Comparison of ENCODE assay signal across 8 mouse cellular contexts in genomic region chr2:92388081-92388517, GRCm38 (mm10). TPM values are rescaled to one million over a fixed set of nuclear protein-coding genes. Genes with fewer than 3 reads are reported as not detected.
DNase-seq lines count a peak whose midpoint lies in the region; ATAC-seq and TF ChIP-seq lines count a peak whose summit lies in the region.

No protein-coding gene starts in this region.

- peak overlapping the region; percentile 88 for H3K4me2 ChIP-seq in kidney, embryonic 15.5 days
- H3K4me2 ChIP-seq in forebrain, embryonic 15.5 days (replicated peaks) = peak overlapping the region; percentile 66
- peak overlapping the region; percentile 92 for H3K4me2 ChIP-seq in midbrain, embryonic 12.5 days (replicated peaks)

- H3K36me3 ChIP-seq in kidney, embryonic 15.5 days = peaks cover 44% of the 10 kb centered on the region
- no peaks in the 10 kb centered on the region for H3K36me3 ChIP-seq in kidney, adult 2 months (ENCODE audit: control insufficient read depth, insufficient read depth, low read length)
- peaks cover 42% of the 10 kb centered on the region for H3K36me3 ChIP-seq in forebrain, embryonic 15.5 days
- H3K36me3 ChIP-seq in midbrain, embryonic 12.5 days = peaks cover 43% of the 10 kb centered on the region

- 61% methylated on average over 3 of the region's 3 CpGs for WGBS in kidney, embryonic 15.5 days
- 61% methylated on average over 3 of the region's 3 CpGs for WGBS in kidney, adult 2 months
- WGBS in forebrain, embryonic 15.5 days = 33% methylated on average over 3 of the region's 3 CpGs
- 49% methylated on average over 3 of the region's 3 CpGs for WGBS in midbrain, embryonic 12.5 days

- H3K4me1 ChIP-seq in kidney, embryonic 15.5 days = peaks cover 52% of the 10 kb centered on the region
- H3K4me1 ChIP-seq in kidney, adult 2 months (ENCODE audit: control insufficient read depth, insufficient read depth, low read length) = no peaks in the 10 kb centered on the region; the same call in 1 of the 2 replicates
- peaks cover 15% of the 10 kb centered on the region for H3K4me1 ChIP-seq in cortical plate, adult 2 months (ENCODE audit: control insufficient read depth, insufficient read depth, low read length)
- H3K4me1 ChIP-seq in forebrain, embryonic 15.5 days = peaks cover 55% of the 10 kb centered on the region
- H3K4me1 ChIP-seq in midbrain, embryonic 12.5 days = peaks cover 51% of the 10 kb centered on the region

- DNase-seq in kidney, adult 2 months = no peak
- DNase-seq in gastrocnemius, postnatal 4 days (ENCODE audit: low spot score in 2 of 2) = no peak
- no peak for DNase-seq in frontal cortex, postnatal 25 days (ENCODE audit: low spot score in 2 of 2)
- DNase-seq in kidney, postnatal 10 days = no peak

- 0 out of 2 replicates have a peak overlapping the region, but pooled peaks have one; percentile 88 for H3K27ac ChIP-seq in kidney, embryonic 15.5 days
- no peak overlapping the region for H3K27ac ChIP-seq in kidney, adult 2 months (ENCODE audit: insufficient read depth, low read depth, low read length)
- H3K27ac ChIP-seq in cortical plate, adult 2 months (ENCODE audit: insufficient read depth, low read length) = peak overlapping the region; percentile 95
- peak overlapping the region; percentile 93 for H3K27ac ChIP-seq in forebrain, embryonic 15.5 days (replicated peaks)
- peak overlapping the region; percentile 79; the same call in 1 of the 2 replicates for H3K27ac ChIP-seq in midbrain, embryonic 12.5 days (replicated peaks)

- peak overlapping the region; percentile 81 for H3K4me3 ChIP-seq in kidney, embryonic 15.5 days (replicated peaks)
- no peak overlapping the region for H3K4me3 ChIP-seq in kidney, adult 2 months (ENCODE audit: insufficient read depth, low read depth, low read length)
- peak overlapping the region; percentile 88 for H3K4me3 ChIP-seq in cortical plate, adult 2 months (ENCODE audit: insufficient read depth, low read length)
- H3K4me3 ChIP-seq in forebrain, embryonic 15.5 days = peak overlapping the region; percentile 83
- H3K4me3 ChIP-seq in midbrain, embryonic 12.5 days = peak overlapping the region; percentile 80

- TF ChIP-seq POLR2A in kidney, adult 2 months (IDR thresholded peaks at IDR 0.05; ENCODE audit: low read depth, low read length) = no peak
- TF ChIP-seq POLR2A in cortical plate, adult 2 months (IDR thresholded peaks at IDR 0.05; ENCODE audit: extremely low read depth, insufficient read depth, low read length) = peak; percentile 48; the same call in 1 of the 2 replicates

- H3K9ac ChIP-seq in kidney, embryonic 15.5 days = peak overlapping the region; percentile 69
- peak overlapping the region; percentile 84 for H3K9ac ChIP-seq in forebrain, embryonic 15.5 days (replicated peaks)
- H3K9ac ChIP-seq in midbrain, embryonic 12.5 days (replicated peaks) = peak overlapping the region; percentile 88

- H3K9me3 ChIP-seq in kidney, embryonic 15.5 days (replicated peaks) = no peaks in the 10 kb centered on the region
- no peaks in the 10 kb centered on the region for H3K9me3 ChIP-seq in forebrain, embryonic 15.5 days
- H3K9me3 ChIP-seq in midbrain, embryonic 12.5 days = no peaks in the 10 kb centered on the region

- TF ChIP-seq CTCF in kidney, adult 2 months (conservative IDR thresholded peaks at IDR 0.05; ENCODE audit: insufficient read depth, insufficient read length, low read depth, low read length) = no peak
- no peak for TF ChIP-seq CTCF in cortical plate, adult 2 months (IDR thresholded peaks at IDR 0.05; ENCODE audit: extremely low read depth, insufficient read depth, low read length)

- H3K27me3 ChIP-seq in kidney, embryonic 15.5 days = no peaks in the 10 kb centered on the region
- H3K27me3 ChIP-seq in kidney, adult 2 months (replicated peaks; ENCODE audit: control insufficient read depth, insufficient read depth, low read length) = no peaks in the 10 kb centered on the region
- H3K27me3 ChIP-seq in forebrain, embryonic 15.5 days = no peaks in the 10 kb centered on the region
- peaks cover 3% of the 10 kb centered on the region; the same call in 1 of the 2 replicates for H3K27me3 ChIP-seq in midbrain, embryonic 12.5 days

- ATAC-seq in kidney, embryonic 15.5 days (replicated peaks; ENCODE audit: low FRiP score) = no peak
- ATAC-seq in forebrain, embryonic 15.5 days (replicated peaks) = no peak
- ATAC-seq in midbrain, embryonic 12.5 days (ENCODE audit: low FRiP score, low read depth) = no peak

RNA-seq across cellular contexts. Expression of gene 1700029I15Rik, which starts 5.8 kb away (rescaled TPM):
- polyA plus RNA-seq in kidney, embryonic 15.5 days (2015; fragmentation: Nextera tagmentation; extraction: Ambion mirVana) = 3.2 and 3.4 TPM in 2 replicates
- 4.3 and 5.3 TPM in 2 replicates for polyA plus RNA-seq in kidney, adult 2 months (2012; rRNA removed)
- polyA plus RNA-seq in cortical plate, adult 2 months (2012; rRNA removed) = 4.2 and 4.4 TPM in 2 replicates
- polyA plus RNA-seq in forebrain, embryonic 15.5 days (2015; fragmentation: Nextera tagmentation; extraction: Ambion mirVana) = 6.8 and 10.6 TPM in 2 replicates
- polyA plus RNA-seq in midbrain, embryonic 12.5 days (2016; fragmentation: Nextera tagmentation; extraction: Ambion mirVana) = 7.4 TPM in 2 replicates
- 1 to 10 TPM; 1.8 to 2.6 TPM for total RNA-seq in gastrocnemius, postnatal 4 days (2021)

RNA-seq across cellular contexts. Expression of gene Mapk8ip1, which starts 13.0 kb away (rescaled TPM):
- polyA plus RNA-seq in kidney, embryonic 15.5 days (2015; fragmentation: Nextera tagmentation; extraction: Ambion mirVana) = 32.1 and 34.9 TPM in 2 replicates
- 41.5 and 49.3 TPM in 2 replicates for polyA plus RNA-seq in kidney, adult 2 months (2012; rRNA removed)
- 320 and 321 TPM in 2 replicates for polyA plus RNA-seq in cortical plate, adult 2 months (2012; rRNA removed)
- polyA plus RNA-seq in forebrain, embryonic 15.5 days (2015; fragmentation: Nextera tagmentation; extraction: Ambion mirVana) = 119 and 120 TPM in 2 replicates
- 105 and 112 TPM in 2 replicates for polyA plus RNA-seq in midbrain, embryonic 12.5 days (2016; fragmentation: Nextera tagmentation; extraction: Ambion mirVana)
- total RNA-seq in gastrocnemius, postnatal 4 days (2021) = 10 to 100 TPM; 41.2 to 41.5 TPM

RNA-seq across cellular contexts. Expression of gene Large2, which starts 13.4 kb away (rescaled TPM):
- 26.0 and 29.5 TPM in 2 replicates for polyA plus RNA-seq in kidney, embryonic 15.5 days (2015; fragmentation: Nextera tagmentation; extraction: Ambion mirVana)
- polyA plus RNA-seq in kidney, adult 2 months (2012; rRNA removed) = 54.1 and 70.7 TPM in 2 replicates
- 0.31 and 0.59 TPM in 2 replicates for polyA plus RNA-seq in cortical plate, adult 2 months (2012; rRNA removed)
- 1.5 and 2.6 TPM in 2 replicates for polyA plus RNA-seq in forebrain, embryonic 15.5 days (2015; fragmentation: Nextera tagmentation; extraction: Ambion mirVana)
- polyA plus RNA-seq in midbrain, embryonic 12.5 days (2016; fragmentation: Nextera tagmentation; extraction: Ambion mirVana) = 4.7 and 7.4 TPM in 2 replicates
- total RNA-seq in gastrocnemius, postnatal 4 days (2021) = under 1 TPM in 1 of 2 experiments, not detected in 1; 0.47 TPM

RNA-seq across cellular contexts. Expression of gene Pex16, which starts 13.6 kb away (rescaled TPM):
- 24.7 and 29.5 TPM in 2 replicates for polyA plus RNA-seq in kidney, embryonic 15.5 days (2015; fragmentation: Nextera tagmentation; extraction: Ambion mirVana)
- polyA plus RNA-seq in kidney, adult 2 months (2012; rRNA removed) = 81.9 and 92.5 TPM in 2 replicates
- 45.5 and 50.3 TPM in 2 replicates for polyA plus RNA-seq in cortical plate, adult 2 months (2012; rRNA removed)
- polyA plus RNA-seq in forebrain, embryonic 15.5 days (2015; fragmentation: Nextera tagmentation; extraction: Ambion mirVana) = 36.8 and 41.2 TPM in 2 replicates
- 26.1 and 27.2 TPM in 2 replicates for polyA plus RNA-seq in midbrain, embryonic 12.5 days (2016; fragmentation: Nextera tagmentation; extraction: Ambion mirVana)
- total RNA-seq in gastrocnemius, postnatal 4 days (2021) = 10 to 100 TPM; 23.0 to 23.1 TPM

RNA-seq across cellular contexts. Expression of gene Cry2, which starts 45.7 kb away (rescaled TPM):
- 17.7 and 21.3 TPM in 2 replicates for polyA plus RNA-seq in kidney, embryonic 15.5 days (2015; fragmentation: Nextera tagmentation; extraction: Ambion mirVana)
- 13.5 and 15.3 TPM in 2 replicates for polyA plus RNA-seq in kidney, adult 2 months (2012; rRNA removed)
- polyA plus RNA-seq in cortical plate, adult 2 months (2012; rRNA removed) = 99.9 and 108 TPM in 2 replicates
- polyA plus RNA-seq in forebrain, embryonic 15.5 days (2015; fragmentation: Nextera tagmentation; extraction: Ambion mirVana) = 37.0 and 37.2 TPM in 2 replicates
- polyA plus RNA-seq in midbrain, embryonic 12.5 days (2016; fragmentation: Nextera tagmentation; extraction: Ambion mirVana) = 36.1 and 37.7 TPM in 2 replicates
- 10 to 100 TPM; 47.6 to 59.3 TPM for total RNA-seq in gastrocnemius, postnatal 4 days (2021)
